Mouse (Mus musculus): ENCODE results near the gene Ccr4.

DNA sequence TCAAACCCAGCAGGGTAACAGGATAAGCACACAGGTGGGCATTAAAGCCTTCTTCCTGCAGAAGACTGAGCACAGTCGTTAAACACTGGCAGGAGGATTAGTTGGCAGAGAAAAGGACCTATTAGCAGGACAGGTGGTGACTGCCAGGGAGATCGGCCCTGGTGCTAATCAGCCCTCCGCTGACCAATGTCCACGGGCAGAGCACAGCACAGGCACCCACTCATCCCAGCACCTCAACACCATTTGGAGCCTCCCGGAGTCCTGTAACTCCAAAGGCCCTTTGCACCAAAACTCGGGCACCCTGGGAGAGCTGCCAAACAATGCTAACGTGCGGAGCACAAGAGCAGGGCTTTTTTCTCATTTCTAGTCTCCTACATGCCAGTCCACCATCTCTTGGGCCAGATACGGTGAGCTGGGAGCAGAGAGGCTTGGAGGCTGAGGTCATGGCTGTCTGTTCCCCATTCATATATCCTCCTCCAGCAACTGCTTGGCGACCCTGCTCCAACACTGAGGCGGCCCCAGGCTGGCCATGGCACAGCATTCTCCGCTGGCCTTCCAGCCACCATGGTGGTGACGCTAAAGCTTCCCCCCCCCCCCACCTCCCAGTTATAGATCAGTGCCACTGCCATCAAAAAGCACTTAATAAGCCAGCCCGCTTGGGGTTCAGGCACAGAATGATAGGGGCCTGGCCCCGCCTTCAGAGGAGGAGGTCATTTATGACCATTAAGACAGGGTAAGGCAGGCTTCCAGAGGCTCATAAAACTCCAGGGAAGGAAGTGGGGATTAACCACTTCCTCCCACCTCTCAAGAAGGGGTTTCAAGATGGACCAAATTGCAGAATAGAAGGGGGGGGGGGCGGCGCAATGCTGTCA lies 39.4 kb upstream of the Ccr4 start:
- TF ChIP-seq MAX (IDR thresholded peaks at IDR 0.05; ENCODE audit: low read depth) (no peak), POLR2A (IDR thresholded peaks at IDR 0.05; ENCODE audit: insufficient read length, low read depth) (no peak), USF1 (IDR thresholded peaks at IDR 0.05; ENCODE audit: low read depth) (no peak)
